Mouse (Mus musculus) ES-Bruce4 (cell line): Measurements from ENCODE around the gene Scp2.

ENCODE experiments used
- CTCF ChIP-seq: IDR thresholded peaks from one replicate; pipeline ENCODE4 v1.8.1; 2011; ENCODE audit warnings: low read depth, low read length
- EP300 ChIP-seq: IDR thresholded peaks from 2 replicates; pipeline ENCODE4 v1.6.1; 2011; ENCODE audit warnings: low read depth, low read length; ENCODE audit not compliant: insufficient read depth

- no peak for TF ChIP-seq CTCF
- no peak for TF ChIP-seq EP300
These were observed 146.0 kb downstream of the Scp2 start for GRCm38 (mm10) chr4:107998641-107999332.
